Mouse (Mus musculus) midbrain, embryonic 16.5 days (tissue): ENCODE results near the gene Desi2. TPM values are rescaled to one million over a fixed set of nuclear protein-coding genes. Genes with fewer than 3 reads are reported as not detected.
"Not testable (repeated sequence)": the region's sequence is repeated elsewhere in the genome, so short reads cannot be mapped to it uniquely, and the experiment has no call there.

Experiments used
- ATAC-seq: fragments of 200-750 bp; cut with Nextera tagmentation; 2 replicates; pipeline ENCODE4 v1.8.0; 2017; ENCODE audit warnings: moderate TSS enrichment
- H3K27ac ChIP-seq: fragments of 300-500 bp; sonication (generic); 2 replicates; pipeline ENCODE4 v1.5.1; 2014; ENCODE audit warnings: mild to moderate bottlenecking, low read length, mixed read lengths
- H3K27me3 ChIP-seq: fragments of 300-500 bp; sonication (generic); 2 replicates; pipeline ENCODE4 v1.6.1; 2014; ENCODE audit warnings: low read depth, low read length, mixed read lengths; ENCODE audit not compliant: control insufficient read depth, insufficient read depth
- H3K36me3 ChIP-seq: fragments of 300-500 bp; sonication (generic); 2 replicates; pipeline ENCODE4 v1.6.1; 2014; ENCODE audit warnings: mild to moderate bottlenecking, low read length, moderate library complexity, mixed read lengths; ENCODE audit not compliant: control insufficient read depth, insufficient read depth
- H3K4me1 ChIP-seq: fragments of 300-500 bp; sonication (generic); 2 replicates; pipeline ENCODE4 v1.6.1; 2014; ENCODE audit warnings: mild to moderate bottlenecking, low read length, mixed read lengths; ENCODE audit not compliant: control insufficient read depth, insufficient read depth
- H3K4me2 ChIP-seq: fragments of 300-500 bp; sonication (generic); 2 replicates; pipeline ENCODE4 v1.6.1; 2014; ENCODE audit warnings: mild to moderate bottlenecking, low read length, mixed read lengths
- H3K4me3 ChIP-seq: fragments of 300-500 bp; sonication (generic); 2 replicates; pipeline ENCODE4 v1.5.1; 2014; ENCODE audit warnings: low read depth, mild to moderate bottlenecking, low read length, moderate library complexity, mixed read lengths
- H3K9ac ChIP-seq: fragments of 300-500 bp; sonication (generic); 2 replicates; pipeline ENCODE4 v1.6.1; 2014; ENCODE audit warnings: low read depth, low read length, mixed read lengths
- H3K9me3 ChIP-seq: fragments of 300-500 bp; sonication (generic); replicated peaks from 2 replicates; pipeline ENCODE4 v1.6.1; 2014; ENCODE audit warnings: mild to moderate bottlenecking, low read length, mixed read lengths; ENCODE audit not compliant: control insufficient read depth, poor library complexity, severe bottlenecking
- WGBS: fragments of 180-500 bp; shearing (Covaris S2); extraction: QIAGEN DNeasy Blood & Tissue Kit; methylation state at CpG from one replicate; pipeline ENCODE4 v1.1.7; 2014; 5-methylcytosine and 5-hydroxymethylcytosine counted together
- polyA plus RNA-seq: library from polyadenylated mRNA; unstranded; fragments of >200 nt; fragmentation: Nextera tagmentation; extraction: Ambion mirVana; gene quantifications from 2 replicates; pipeline ENCODE4 v1.2.1, GENCODE M21; 2015

Gene Desi2
- polyA plus RNA-seq, 1 experiment from 2014 or later = 21.3 TPM

GRCm38 (mm10) chr1:178209966-178210365, 22.7 kb downstream of the Desi2 start:
- Histone ChIP-seq H3K9me3 (no peaks in the 10 kb centered on the region), H3K36me3 (no peaks in the 10 kb centered on the region), H3K4me2 (no peak overlapping the region), H3K4me1 (no peaks in the 10 kb centered on the region), H3K9ac (no peak overlapping the region), H3K27me3 (no peaks in the 10 kb centered on the region), H3K4me3 (no peak overlapping the region), H3K27ac (no peak overlapping the region)
- no peak for ATAC-seq

DNA sequence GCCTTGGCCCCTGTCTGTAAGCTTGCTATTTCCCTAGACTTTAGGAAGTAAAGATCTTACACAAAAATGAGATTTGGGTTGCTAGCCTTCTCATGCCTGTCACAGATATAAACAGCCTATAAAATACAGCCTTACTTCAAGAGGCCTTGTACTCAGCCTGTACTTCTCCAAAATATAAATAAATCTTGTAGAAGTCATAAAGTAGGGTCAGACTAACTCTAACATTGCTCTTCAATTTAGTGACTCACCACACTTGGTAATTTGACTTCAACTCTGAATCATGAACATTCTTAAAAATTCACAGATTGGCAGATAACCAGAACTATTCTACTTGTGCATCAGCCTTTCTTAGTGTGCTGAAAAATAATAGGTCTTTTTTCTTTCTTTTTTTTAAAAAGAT, 29.9 kb downstream of the Desi2 start:
- no peaks in the 10 kb centered on the region for H3K9me3 ChIP-seq
- H3K36me3 ChIP-seq = no peaks in the 10 kb centered on the region

GRCm38 (mm10) chr1:178218305-178218704, 31.1 kb downstream of the Desi2 start:
- Histone ChIP-seq H3K27me3 (no peaks in the 10 kb centered on the region), H3K9ac (no peak overlapping the region), H3K9me3 (no peaks in the 10 kb centered on the region), H3K27ac (no peak overlapping the region), H3K4me2 (no peak overlapping the region), H3K4me3 (no peak overlapping the region), H3K36me3 (no peaks in the 10 kb centered on the region), H3K4me1 (no peaks in the 10 kb centered on the region)
- no peak for ATAC-seq

More for the DNA sequence above, 29.9 kb downstream of the Desi2 start:
- Histone ChIP-seq H3K4me2 (no peak overlapping the region), H3K9ac (no peak overlapping the region), H3K4me1 (no peaks in the 10 kb centered on the region), H3K4me3 (no peak overlapping the region), H3K27ac (no peak overlapping the region), H3K27me3 (no peaks in the 10 kb centered on the region)
- ATAC-seq = no peak

GRCm38 (mm10) chr1:178219166-178220077, 32.2 kb downstream of the Desi2 start:
- Histone ChIP-seq H3K4me1 (no peaks in the 10 kb centered on the region), H3K4me3 (no peak overlapping the region), H3K4me2 (no peak overlapping the region), H3K27ac (no peak overlapping the region), H3K27me3 (no peaks in the 10 kb centered on the region), H3K36me3 (no peaks in the 10 kb centered on the region; the same call in 1 of the 2 replicates), H3K9ac (no peak overlapping the region), H3K9me3 (peaks cover 3% of the 10 kb centered on the region; the same call in 1 of the 2 replicates)
- ATAC-seq = no peak
- 88% methylated on average over 5 of the region's 5 CpGs for WGBS

DNA sequence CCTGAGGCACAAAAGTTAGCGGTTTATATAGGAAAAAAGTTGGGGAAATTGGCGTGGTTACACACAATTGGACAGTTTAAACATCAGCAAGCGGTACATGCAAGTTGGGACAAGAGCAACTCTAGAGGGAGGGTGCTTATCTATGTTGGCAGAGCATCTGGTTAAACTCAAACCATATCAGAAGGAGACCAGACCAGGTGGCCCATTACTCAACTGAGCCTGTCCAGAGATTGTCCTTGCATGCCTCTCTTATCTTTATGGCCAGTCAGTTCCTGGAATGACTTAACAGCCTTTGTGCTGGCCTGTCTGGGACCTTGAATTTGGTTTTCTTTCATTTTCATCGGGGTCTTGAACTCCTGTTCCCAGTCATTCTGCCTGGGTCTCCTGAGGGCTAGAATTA, 41.7 kb downstream of the Desi2 start:
- Histone ChIP-seq H3K36me3 (peaks cover 28% of the 10 kb centered on the region), H3K9me3 (peaks cover 35% of the 10 kb centered on the region)
- not testable (repeated sequence) for H3K4me2 ChIP-seq, ATAC-seq, H3K27me3 ChIP-seq, H3K9ac ChIP-seq, H3K4me1 ChIP-seq, H3K4me3 ChIP-seq, H3K27ac ChIP-seq
- WGBS = 100% methylated on average over 4 of the region's 4 CpGs

DNA sequence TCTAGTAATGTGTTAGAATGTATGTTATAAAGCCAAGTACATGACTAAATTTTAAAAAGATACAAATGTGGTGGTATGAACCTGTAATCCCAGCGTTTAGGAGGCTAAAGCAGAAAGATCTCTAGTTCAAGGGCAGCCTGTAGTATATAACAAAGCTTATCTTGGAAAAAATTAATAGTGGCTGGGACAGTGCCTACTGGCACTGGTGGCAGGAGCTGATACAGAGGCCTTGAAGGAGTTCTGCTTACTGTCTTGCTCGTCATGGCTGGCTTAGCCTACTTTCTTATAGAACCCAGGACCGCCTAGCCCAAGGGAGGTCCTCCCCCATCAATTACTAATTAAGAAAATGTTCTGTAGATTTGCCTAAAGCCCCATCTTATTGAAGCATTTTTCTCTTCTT, 46.9 kb downstream of the Desi2 start:
- no peak for ATAC-seq
- no peak overlapping the region for H3K27ac ChIP-seq
- no peak overlapping the region for H3K4me3 ChIP-seq
- no peaks in the 10 kb centered on the region for H3K9me3 ChIP-seq
- no peak overlapping the region for H3K4me2 ChIP-seq
- 88% methylated on average over 3 of the region's 3 CpGs for WGBS
- no peaks in the 10 kb centered on the region for H3K36me3 ChIP-seq
- H3K27me3 ChIP-seq = no peaks in the 10 kb centered on the region
- no peak overlapping the region for H3K9ac ChIP-seq
- H3K4me1 ChIP-seq = no peaks in the 10 kb centered on the region

DNA sequence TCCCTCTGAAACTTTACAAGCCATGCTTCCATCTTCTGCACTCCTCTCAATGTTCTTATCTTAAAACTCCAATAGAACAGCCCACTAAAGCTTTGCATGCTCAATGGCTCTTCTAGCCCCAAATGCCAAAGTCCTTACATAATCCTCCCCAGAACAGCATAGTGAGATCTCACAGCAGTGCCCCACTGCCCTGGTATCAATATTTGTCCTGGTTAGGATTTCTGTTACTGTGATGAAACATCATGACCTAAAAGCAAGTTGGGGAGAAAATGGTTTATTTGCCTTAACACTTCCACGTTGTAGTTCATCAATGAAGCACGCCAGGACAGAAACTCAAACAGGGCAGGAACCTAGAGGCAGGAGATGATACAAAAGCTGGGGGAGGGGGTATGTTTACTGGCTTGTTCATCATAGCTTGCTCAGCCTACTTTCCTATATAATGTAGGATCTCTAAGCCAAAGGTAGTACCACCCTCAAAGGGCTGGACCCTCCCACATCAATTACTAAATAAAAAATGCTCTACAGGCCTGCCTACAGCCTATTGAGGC, 48.8 kb downstream of the Desi2 start:
- Histone ChIP-seq H3K9me3 (no peaks in the 10 kb centered on the region), H3K27me3 (no peaks in the 10 kb centered on the region), H3K4me1 (no peaks in the 10 kb centered on the region), H3K36me3 (no peaks in the 10 kb centered on the region), H3K4me2 (no peak overlapping the region), H3K9ac (no peak overlapping the region), H3K4me3 (no peak overlapping the region), H3K27ac (no peak overlapping the region)
- 90% methylated on average over 2 of the region's 2 CpGs for WGBS
- ATAC-seq = no peak

- 98% methylated on average over 1 of the region's 1 CpGs for WGBS
- ATAC-seq = no peak
- Histone ChIP-seq H3K27ac (no peak overlapping the region), H3K4me1 (no peaks in the 10 kb centered on the region), H3K4me2 (no peak overlapping the region), H3K36me3 (no peaks in the 10 kb centered on the region), H3K4me3 (no peak overlapping the region), H3K27me3 (no peaks in the 10 kb centered on the region), H3K9me3 (no peaks in the 10 kb centered on the region), H3K9ac (no peak overlapping the region)
These were observed 51.5 kb downstream of the Desi2 start for GRCm38 (mm10) chr1:178238676-178239075.

DNA sequence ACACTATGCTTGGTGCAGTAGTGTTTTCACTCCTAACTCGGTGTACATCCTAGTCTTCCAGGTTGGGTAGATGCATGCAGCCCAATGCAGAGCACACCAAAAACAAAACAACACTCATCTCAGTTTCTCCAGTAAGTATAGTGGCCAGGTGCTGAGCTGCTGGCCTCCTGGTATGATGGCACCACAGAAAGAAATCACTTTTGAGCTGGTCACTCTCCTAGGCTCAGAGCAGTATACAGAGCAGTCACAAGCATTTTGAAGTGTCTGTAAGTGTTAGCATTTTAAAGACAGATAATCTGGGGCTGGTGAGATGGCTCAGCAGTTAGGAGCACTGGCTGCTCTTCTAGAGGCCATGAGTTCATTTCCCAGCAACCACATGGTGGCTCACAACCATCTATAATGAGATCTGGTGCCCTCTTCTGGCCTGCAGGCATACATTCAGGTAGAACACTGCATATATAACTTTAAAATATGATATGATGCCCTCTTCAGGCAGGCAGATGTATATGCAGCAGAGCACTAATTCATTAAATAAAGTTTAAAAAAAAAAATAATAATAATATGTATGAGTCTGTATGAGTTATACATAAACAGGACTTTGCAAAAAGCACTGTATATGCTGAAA, 54.8 kb downstream of the Desi2 start:
- no peak overlapping the region for H3K9ac ChIP-seq
- H3K4me1 ChIP-seq = no peaks in the 10 kb centered on the region
- H3K4me2 ChIP-seq = no peak overlapping the region
- H3K9me3 ChIP-seq = no peaks in the 10 kb centered on the region
- H3K27ac ChIP-seq = no peak overlapping the region
- peaks cover 9% of the 10 kb centered on the region for H3K36me3 ChIP-seq
- 100% methylated on average over 1 of the region's 1 CpGs for WGBS
- H3K4me3 ChIP-seq = no peak overlapping the region
- ATAC-seq = no peak
- H3K27me3 ChIP-seq = no peaks in the 10 kb centered on the region
